Mouse (Mus musculus): ENCODE measurements around the gene Slc8a2. TPM values are rescaled to one million over a fixed set of nuclear protein-coding genes. Genes with fewer than 3 reads are reported as not detected.

The Slc8a2 gene
- total RNA-seq, 2 experiments from 2014 or later, result 0.15 to 0.16 TPM

GRCm38 (mm10) chr7:16172141-16172581 lies 42.5 kb downstream of the Slc8a2 start:
- DNase-seq, result no peak

- no peak for DNase-seq
Measured at GRCm38 (mm10) chr7:16172586-16173140, 43.0 kb downstream of the Slc8a2 start.

DNA sequence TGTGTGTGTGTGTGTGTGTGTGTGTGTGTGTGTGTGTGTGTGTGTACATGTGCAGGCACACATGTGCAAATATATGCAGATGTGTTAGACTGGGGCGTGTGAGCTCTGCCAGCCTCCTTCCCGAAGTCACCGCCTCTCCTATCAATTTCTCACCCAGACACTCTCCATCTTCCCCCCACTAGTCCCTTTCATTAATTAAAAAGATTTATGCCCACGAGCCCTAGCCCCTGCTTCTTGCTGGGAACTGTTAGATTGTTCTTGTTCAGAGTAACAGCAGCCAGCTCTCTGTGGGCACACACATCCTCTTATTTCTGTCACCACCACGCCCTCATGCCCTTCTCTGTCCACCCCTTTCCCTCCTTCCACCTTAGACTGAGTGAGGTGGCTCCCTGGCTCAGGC lies 43.5 kb downstream of the Slc8a2 start:
- DNase-seq, result no peak

GRCm38 (mm10) chr7:16174597-16175541 lies 45.2 kb downstream of the Slc8a2 start, which contains the start of gene Meis3:
TSS of gene Meis3 (plus strand) at chr7:16175090.
- peak; percentile 47 for DNase-seq

- DNase-seq, result no peak
Measured at GRCm38 (mm10) chr7:16175542-16175931, 45.9 kb downstream of the Slc8a2 start.

- no peak for DNase-seq
Measured at GRCm38 (mm10) chr7:16178114-16178513, 48.5 kb downstream of the Slc8a2 start.

GRCm38 (mm10) chr7:16183663-16184062 lies 54.0 kb downstream of the Slc8a2 start:
- DNase-seq, result no peak

DNA sequence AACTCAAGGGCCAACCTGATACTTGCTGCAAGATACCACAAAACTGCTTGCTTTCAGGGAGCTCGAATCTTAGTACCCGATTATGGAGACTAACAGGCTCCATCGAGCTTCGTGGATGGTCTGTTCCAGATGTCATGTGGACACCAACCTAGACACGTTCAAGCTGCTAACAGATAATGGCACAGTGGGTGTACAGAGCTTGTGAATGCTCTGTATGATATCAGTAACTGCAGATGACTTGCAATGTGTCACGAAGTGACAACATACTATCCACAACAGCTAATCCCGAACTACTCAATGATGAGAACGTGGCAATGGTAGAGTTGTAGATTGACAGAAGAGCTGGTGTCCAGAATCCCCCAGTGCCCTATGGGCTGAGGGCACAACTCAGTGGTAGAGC lies 57.9 kb downstream of the Slc8a2 start:
- no peak for DNase-seq

GRCm38 (mm10) chr7:16192315-16192714 lies 62.7 kb downstream of the Slc8a2 start:
- peak; percentile 46 for DNase-seq

- DNase-seq, result no peak
Measured at GRCm38 (mm10) chr7:16193702-16194101, 64.1 kb downstream of the Slc8a2 start.

GRCm38 (mm10) chr7:16196616-16197015 lies 67.0 kb downstream of the Slc8a2 start:
- no peak for DNase-seq

DNA sequence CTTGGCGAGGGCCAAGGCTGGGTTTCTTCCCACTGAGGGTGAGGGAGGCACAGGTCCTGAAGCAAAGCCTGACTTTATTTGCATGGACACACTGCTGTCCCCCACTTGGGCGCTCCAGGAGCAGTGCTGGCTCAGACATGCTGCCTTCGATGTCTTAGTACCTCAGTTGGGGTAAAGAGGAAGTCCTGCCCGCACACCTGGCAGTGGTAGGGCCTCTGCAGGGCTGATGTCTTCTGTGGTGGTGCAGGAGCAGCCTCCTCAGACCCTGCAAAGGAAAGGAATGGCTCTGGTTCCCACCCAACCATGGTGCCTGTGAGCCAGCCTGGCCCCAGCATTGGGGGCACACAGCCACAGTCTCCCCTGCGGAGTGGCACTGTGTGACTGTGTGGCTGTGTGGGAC lies 67.5 kb downstream of the Slc8a2 start:
- DNase-seq, result no peak

- DNase-seq, result no peak
Measured at GRCm38 (mm10) chr7:16198540-16198939, 68.9 kb downstream of the Slc8a2 start.

GRCm38 (mm10) chr7:16201136-16201535 lies 71.5 kb downstream of the Slc8a2 start:
- no peak for DNase-seq

DNA sequence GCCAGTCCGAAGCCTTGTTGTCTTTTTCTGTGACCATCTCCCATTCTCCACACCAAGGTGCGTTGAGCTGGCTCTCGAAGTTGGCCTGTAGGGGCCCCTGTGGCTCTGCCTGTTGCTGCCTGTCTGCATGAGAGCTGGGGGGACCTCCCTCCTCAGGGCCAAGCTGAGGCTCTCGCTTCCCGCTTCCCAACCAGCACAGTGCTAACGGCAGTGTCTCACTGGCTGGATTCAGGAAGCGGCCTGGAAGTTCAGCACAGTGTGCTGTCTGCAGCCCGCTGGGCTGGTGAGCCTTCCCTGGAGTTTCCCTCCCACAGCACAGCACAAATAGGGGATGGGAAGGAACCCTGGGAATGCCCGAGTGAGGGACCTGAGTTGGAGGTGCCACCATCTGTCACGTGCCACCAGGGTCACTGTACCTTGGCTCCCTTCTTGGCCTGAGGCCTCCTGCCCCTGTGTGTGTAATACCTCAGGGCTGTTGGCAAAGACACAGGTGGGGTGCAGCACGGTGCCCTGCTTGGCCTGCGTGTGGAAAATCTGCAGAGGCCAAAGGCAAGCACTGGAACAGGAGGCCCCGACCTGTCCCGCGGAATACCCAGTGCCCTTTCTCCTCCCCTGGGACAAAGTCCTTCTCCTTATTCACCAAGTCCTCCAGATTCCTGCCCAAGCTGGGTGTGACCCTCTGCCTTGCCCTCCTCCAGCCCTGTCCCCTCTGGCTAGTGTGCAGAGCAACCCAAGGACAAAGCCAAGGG lies 73.3 kb downstream of the Slc8a2 start:
- no peak for DNase-seq

GRCm38 (mm10) chr7:16203505-16203903 lies 73.9 kb downstream of the Slc8a2 start:
- DNase-seq, result no peak

DNA sequence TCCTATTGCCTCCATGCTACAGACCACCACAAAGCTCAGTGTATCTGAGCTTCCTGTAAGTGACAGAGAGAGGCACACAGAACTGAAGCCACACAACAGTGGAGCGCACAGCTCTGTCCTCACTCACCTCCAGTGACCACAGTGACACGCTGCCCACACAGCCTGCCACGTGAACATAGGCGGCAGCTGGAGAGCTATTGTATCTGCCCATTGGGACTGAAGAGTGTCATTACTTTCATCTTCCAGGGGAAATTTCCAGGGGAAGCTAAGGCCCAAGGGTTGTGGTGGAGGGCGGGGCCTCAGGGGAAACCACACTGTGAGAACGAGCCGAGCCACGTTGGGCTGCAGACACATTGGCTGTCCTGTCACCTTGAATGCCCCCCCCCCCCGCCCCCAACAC lies 75.2 kb downstream of the Slc8a2 start:
- no peak for DNase-seq

GRCm38 (mm10) chr7:16207076-16207475 lies 77.5 kb downstream of the Slc8a2 start:
- no peak for DNase-seq

DNA sequence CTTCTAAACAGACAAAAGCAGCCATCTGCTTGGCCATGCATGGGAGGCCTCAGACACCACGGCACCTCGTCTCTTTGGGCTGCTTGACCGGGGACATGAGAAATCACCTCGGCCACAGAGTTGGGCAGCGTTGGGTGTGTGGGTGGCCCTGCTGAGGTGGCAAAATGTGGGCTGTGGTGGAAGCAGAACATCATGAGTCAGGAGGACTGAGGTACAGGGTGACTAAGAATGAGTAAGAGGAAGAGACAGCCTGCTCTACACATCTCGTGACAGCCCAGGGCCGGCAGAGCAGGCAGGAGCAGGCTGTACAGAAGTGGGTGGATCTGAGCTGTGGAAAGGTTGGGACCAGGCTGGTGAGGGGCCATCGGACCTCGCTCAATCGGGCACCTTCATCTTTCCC lies 77.9 kb downstream of the Slc8a2 start:
- DNase-seq, result peak; percentile 28

- DNase-seq, result no peak
Measured at GRCm38 (mm10) chr7:16208781-16209665, 79.4 kb downstream of the Slc8a2 start.

Data from gastrocnemius, postnatal 25 days (tissue).